Mouse (Mus musculus): ENCODE measurements around the gene Rspo4. TPM values are rescaled to one million over a fixed set of nuclear protein-coding genes. Genes with fewer than 3 reads are reported as not detected.

Gene Rspo4
- 0.35 and 0.55 TPM in 2 replicates for polyA plus RNA-seq (2015; fragmentation: Nextera tagmentation; extraction: Ambion mirVana)

- Histone ChIP-seq H3K9me3 (ENCODE audit: control insufficient read depth, low read length) (no peaks in the 10 kb centered on the region), H3K4me2 (ENCODE audit: low read length) (peak within 1 kb of the TSS; percentile 76), H3K4me3 (ENCODE audit: low read length) (peak within 1 kb of the TSS; percentile 42), H3K36me3 (ENCODE audit: control insufficient read depth, insufficient read depth, low read length) (no peaks in the 10 kb centered on the region), H3K4me1 (ENCODE audit: control insufficient read depth, insufficient read depth, low read depth, low read length) (peaks cover 6% of the 10 kb centered on the region), H3K27ac (ENCODE audit: low read depth, low read length) (no peak within 1 kb of the TSS), H3K27me3 (replicated peaks; ENCODE audit: control insufficient read depth, insufficient read depth, low read length) (peaks cover 28% of the 10 kb centered on the region), H3K9ac (ENCODE audit: low read depth, low read length) (peak within 1 kb of the TSS; percentile 57)
- WGBS, result 1% methylated on average over 50 of the region's 50 CpGs
- ATAC-seq, result no peak
Measured at GRCm38 (mm10) chr2:151842648-151843226, at the start of gene Rspo4. TSS of gene Rspo4 (plus strand) at chr2:151842927.

- H3K36me3 ChIP-seq (ENCODE audit: control insufficient read depth, insufficient read depth, low read length), result no peaks in the 10 kb centered on the region
- no peak overlapping the region for H3K4me3 ChIP-seq (ENCODE audit: low read length)
- no peak overlapping the region for H3K4me2 ChIP-seq (ENCODE audit: low read length)
- no peak overlapping the region for H3K9ac ChIP-seq (ENCODE audit: low read depth, low read length)
- H3K27ac ChIP-seq (ENCODE audit: low read depth, low read length), result no peak overlapping the region
- no peaks in the 10 kb centered on the region for H3K27me3 ChIP-seq (replicated peaks; ENCODE audit: control insufficient read depth, insufficient read depth, low read length)
- H3K4me1 ChIP-seq (ENCODE audit: control insufficient read depth, insufficient read depth, low read depth, low read length), result no peaks in the 10 kb centered on the region
- WGBS, result 85% methylated on average over 4 of the region's 4 CpGs
- no peaks in the 10 kb centered on the region for H3K9me3 ChIP-seq (ENCODE audit: control insufficient read depth, low read length)
- ATAC-seq, result no peak
Measured at GRCm38 (mm10) chr2:151815586-151815985, 27.1 kb upstream of the Rspo4 start.

- H3K27ac ChIP-seq (ENCODE audit: low read depth, low read length), result no peak overlapping the region
- H3K4me1 ChIP-seq (ENCODE audit: control insufficient read depth, insufficient read depth, low read depth, low read length), result no peaks in the 10 kb centered on the region
- H3K27me3 ChIP-seq (replicated peaks; ENCODE audit: control insufficient read depth, insufficient read depth, low read length), result no peaks in the 10 kb centered on the region
- no peak for ATAC-seq
- WGBS, result 39% methylated on average over 5 of the region's 5 CpGs
- H3K4me3 ChIP-seq (ENCODE audit: low read length), result no peak overlapping the region
- H3K9me3 ChIP-seq (ENCODE audit: control insufficient read depth, low read length), result no peaks in the 10 kb centered on the region
- no peak overlapping the region for H3K9ac ChIP-seq (ENCODE audit: low read depth, low read length)
- no peaks in the 10 kb centered on the region for H3K36me3 ChIP-seq (ENCODE audit: control insufficient read depth, insufficient read depth, low read length)
- no peak overlapping the region for H3K4me2 ChIP-seq (ENCODE audit: low read length)
Measured at GRCm38 (mm10) chr2:151862257-151862810, 19.6 kb downstream of the Rspo4 start.

GRCm38 (mm10) chr2:151864941-151865340 lies 22.2 kb downstream of the Rspo4 start:
- H3K4me1 ChIP-seq (ENCODE audit: control insufficient read depth, insufficient read depth, low read depth, low read length), result no peaks in the 10 kb centered on the region
- no peak overlapping the region for H3K4me3 ChIP-seq (ENCODE audit: low read length)
- no peak for ATAC-seq
- H3K9ac ChIP-seq (ENCODE audit: low read depth, low read length), result no peak overlapping the region
- H3K4me2 ChIP-seq (ENCODE audit: low read length), result no peak overlapping the region
- H3K9me3 ChIP-seq (ENCODE audit: control insufficient read depth, low read length), result no peaks in the 10 kb centered on the region
- 92% methylated on average over 6 of the region's 6 CpGs for WGBS
- H3K27ac ChIP-seq (ENCODE audit: low read depth, low read length), result no peak overlapping the region
- no peaks in the 10 kb centered on the region for H3K36me3 ChIP-seq (ENCODE audit: control insufficient read depth, insufficient read depth, low read length)
- H3K27me3 ChIP-seq (replicated peaks; ENCODE audit: control insufficient read depth, insufficient read depth, low read length), result no peaks in the 10 kb centered on the region

- H3K36me3 ChIP-seq (ENCODE audit: control insufficient read depth, insufficient read depth, low read length), result no peaks in the 10 kb centered on the region
- no peak overlapping the region for H3K27ac ChIP-seq (ENCODE audit: low read depth, low read length)
- peak; percentile 62; the same call in 1 of the 2 replicates for ATAC-seq
- WGBS, result 48% methylated on average over 4 of the region's 4 CpGs
- H3K4me2 ChIP-seq (ENCODE audit: low read length), result no peak overlapping the region
- no peak overlapping the region for H3K9ac ChIP-seq (ENCODE audit: low read depth, low read length)
- H3K4me1 ChIP-seq (ENCODE audit: control insufficient read depth, insufficient read depth, low read depth, low read length), result no peaks in the 10 kb centered on the region
- H3K9me3 ChIP-seq (ENCODE audit: control insufficient read depth, low read length), result no peaks in the 10 kb centered on the region
- no peak overlapping the region for H3K4me3 ChIP-seq (ENCODE audit: low read length)
- no peaks in the 10 kb centered on the region for H3K27me3 ChIP-seq (replicated peaks; ENCODE audit: control insufficient read depth, insufficient read depth, low read length)
Measured at GRCm38 (mm10) chr2:151866487-151866886, 23.8 kb downstream of the Rspo4 start.

GRCm38 (mm10) chr2:151868196-151868595 lies 25.5 kb downstream of the Rspo4 start:
- no peaks in the 10 kb centered on the region for H3K4me1 ChIP-seq (ENCODE audit: control insufficient read depth, insufficient read depth, low read depth, low read length)
- 85% methylated on average over 8 of the region's 8 CpGs for WGBS
- no peaks in the 10 kb centered on the region for H3K36me3 ChIP-seq (ENCODE audit: control insufficient read depth, insufficient read depth, low read length)
- H3K27me3 ChIP-seq (replicated peaks; ENCODE audit: control insufficient read depth, insufficient read depth, low read length), result no peaks in the 10 kb centered on the region
- H3K9ac ChIP-seq (ENCODE audit: low read depth, low read length), result no peak overlapping the region
- H3K4me2 ChIP-seq (ENCODE audit: low read length), result no peak overlapping the region
- no peak overlapping the region for H3K27ac ChIP-seq (ENCODE audit: low read depth, low read length)
- no peak for ATAC-seq
- H3K9me3 ChIP-seq (ENCODE audit: control insufficient read depth, low read length), result no peaks in the 10 kb centered on the region
- no peak overlapping the region for H3K4me3 ChIP-seq (ENCODE audit: low read length)

- Histone ChIP-seq H3K27me3 (replicated peaks; ENCODE audit: control insufficient read depth, insufficient read depth, low read length) (no peaks in the 10 kb centered on the region; the same call in 1 of the 2 replicates), H3K4me1 (ENCODE audit: control insufficient read depth, insufficient read depth, low read depth, low read length) (no peaks in the 10 kb centered on the region; the same call in 1 of the 2 replicates), H3K27ac (ENCODE audit: low read depth, low read length) (no peak overlapping the region), H3K4me2 (ENCODE audit: low read length) (no peak overlapping the region), H3K9ac (ENCODE audit: low read depth, low read length) (no peak overlapping the region), H3K4me3 (ENCODE audit: low read length) (no peak overlapping the region), H3K9me3 (ENCODE audit: control insufficient read depth, low read length) (no peaks in the 10 kb centered on the region), H3K36me3 (ENCODE audit: control insufficient read depth, insufficient read depth, low read length) (no peaks in the 10 kb centered on the region)
- no peak for ATAC-seq
Measured at GRCm38 (mm10) chr2:151874551-151874950, 31.8 kb downstream of the Rspo4 start.

- ATAC-seq, result peak; percentile 86
- no peak overlapping the region for H3K9ac ChIP-seq (ENCODE audit: low read depth, low read length)
- no peak overlapping the region for H3K27ac ChIP-seq (ENCODE audit: low read depth, low read length)
- no peaks in the 10 kb centered on the region for H3K36me3 ChIP-seq (ENCODE audit: control insufficient read depth, insufficient read depth, low read length)
- no peaks in the 10 kb centered on the region; the same call in 1 of the 2 replicates for H3K27me3 ChIP-seq (replicated peaks; ENCODE audit: control insufficient read depth, insufficient read depth, low read length)
- 15% methylated on average over 8 of the region's 8 CpGs for WGBS
- H3K4me3 ChIP-seq (ENCODE audit: low read length), result no peak overlapping the region
- no peaks in the 10 kb centered on the region; the same call in 1 of the 2 replicates for H3K4me1 ChIP-seq (ENCODE audit: control insufficient read depth, insufficient read depth, low read depth, low read length)
- H3K9me3 ChIP-seq (ENCODE audit: control insufficient read depth, low read length), result no peaks in the 10 kb centered on the region
- H3K4me2 ChIP-seq (ENCODE audit: low read length), result no peak overlapping the region
Measured at GRCm38 (mm10) chr2:151876012-151876485, 33.3 kb downstream of the Rspo4 start.

- 78% methylated on average over 3 of the region's 3 CpGs for WGBS
- no peak overlapping the region for H3K4me2 ChIP-seq (ENCODE audit: low read length)
- no peak overlapping the region for H3K4me3 ChIP-seq (ENCODE audit: low read length)
- no peaks in the 10 kb centered on the region; the same call in 1 of the 2 replicates for H3K4me1 ChIP-seq (ENCODE audit: control insufficient read depth, insufficient read depth, low read depth, low read length)
- no peaks in the 10 kb centered on the region; the same call in 1 of the 2 replicates for H3K27me3 ChIP-seq (replicated peaks; ENCODE audit: control insufficient read depth, insufficient read depth, low read length)
- no peak for ATAC-seq
- H3K27ac ChIP-seq (ENCODE audit: low read depth, low read length), result no peak overlapping the region
- no peaks in the 10 kb centered on the region for H3K36me3 ChIP-seq (ENCODE audit: control insufficient read depth, insufficient read depth, low read length)
- no peak overlapping the region for H3K9ac ChIP-seq (ENCODE audit: low read depth, low read length)
- H3K9me3 ChIP-seq (ENCODE audit: control insufficient read depth, low read length), result no peaks in the 10 kb centered on the region
Measured at GRCm38 (mm10) chr2:151878645-151879044, 35.9 kb downstream of the Rspo4 start.
